Mouse (Mus musculus) liver, postnatal 0 days (tissue): Measurements from ENCODE around the gene Rbm10. TPM values are rescaled to one million over a fixed set of nuclear protein-coding genes. Genes with fewer than 3 reads are reported as not detected.
A peak's percentile ranks its signal among the peaks of the same experiment; 100 is the strongest.

Source experiments
- ATAC-seq: fragments of 200-750 bp; cut with Nextera tagmentation; 2 replicates; pipeline ENCODE4 v1.8.0; 2017; ENCODE audit warnings: mild to moderate bottlenecking, moderate library complexity
- DNase-seq: peaks from one replicate; pipeline ENCODE4 v3.0.0-alpha.2; 2016
- H3K27ac ChIP-seq: fragments of 300-500 bp; sonication (generic); 2 replicates; pipeline ENCODE4 v1.5.1; 2014; ENCODE audit warnings: antibody characterized with exemption, moderate library complexity, mild to moderate bottlenecking, low read depth
- H3K27me3 ChIP-seq: fragments of 300-500 bp; sonication (generic); 2 replicates; pipeline ENCODE4 v1.6.1; 2014; ENCODE audit warnings: low read length, control low read depth, mixed read lengths; ENCODE audit not compliant: insufficient read depth
- H3K36me3 ChIP-seq: fragments of 300-500 bp; sonication (generic); replicated peaks from 2 replicates; pipeline ENCODE4 v1.6.1; 2014; ENCODE audit warnings: mild to moderate bottlenecking, control low read depth, low read length, moderate library complexity, mixed read lengths; ENCODE audit not compliant: insufficient read depth
- H3K4me1 ChIP-seq: fragments of 300-500 bp; sonication (generic); 2 replicates; pipeline ENCODE4 v1.6.1; 2014; ENCODE audit warnings: antibody characterized with exemption, mild to moderate bottlenecking, control low read depth; ENCODE audit not compliant: insufficient read depth
- H3K4me2 ChIP-seq: fragments of 300-500 bp; sonication (generic); 2 replicates; pipeline ENCODE4 v1.6.1; 2014; ENCODE audit warnings: low read depth, mild to moderate bottlenecking, low read length, moderate library complexity, mixed read lengths
- H3K4me3 ChIP-seq: fragments of 300-500 bp; sonication (generic); 2 replicates; pipeline ENCODE4 v1.5.1; 2014; ENCODE audit warnings: low read depth, low read length
- H3K9ac ChIP-seq: fragments of 300-500 bp; sonication (generic); replicated peaks from 2 replicates; pipeline ENCODE4 v1.6.1; 2014; ENCODE audit warnings: mild to moderate bottlenecking, moderate library complexity
- H3K9me3 ChIP-seq: fragments of 300-500 bp; sonication (generic); 2 replicates; pipeline ENCODE4 v1.6.1; 2016; ENCODE audit warnings: mild to moderate bottlenecking, control low read depth, low read length, mixed read lengths
- CTCF ChIP-seq: sonication (generic); IDR thresholded peaks from 2 replicates; pipeline ENCODE4 v1.5.1; 2016; ENCODE audit warnings: antibody characterized with exemption, low read depth
- EP300 ChIP-seq: IDR thresholded peaks from 2 replicates; pipeline ENCODE4 v1.6.1; 2016; ENCODE audit warnings: antibody characterized with exemption, low read depth, mild to moderate bottlenecking
- WGBS: fragments of 180-500 bp; shearing (Covaris S2); extraction: QIAGEN DNeasy Blood & Tissue Kit; methylation state at CpG from one replicate; pipeline ENCODE4 v1.1.7; 2014; ENCODE audit not compliant: insufficient replicate concordance; 5-methylcytosine and 5-hydroxymethylcytosine counted together
- polyA plus RNA-seq: library from polyadenylated mRNA; unstranded; fragments of >200 nt; fragmentation: Nextera tagmentation; extraction: Ambion mirVana; gene quantifications from 2 replicates; pipeline ENCODE4 v1.2.1, GENCODE M21; 2015

The Rbm10 gene
- polyA plus RNA-seq, 1 experiment from 2014 or later = 14.9 TPM

GRCm38 (mm10) chrX:20688615-20689014, 71.3 kb downstream of the Rbm10 start:
- no peaks in the 10 kb centered on the region for H3K27me3 ChIP-seq
- H3K9ac ChIP-seq = peak overlapping the region; percentile 94
- ATAC-seq (peak; percentile 42), DNase-seq (peak; percentile 72)
- peaks cover 6% of the 10 kb centered on the region; the same call in 1 of the 2 replicates for H3K36me3 ChIP-seq
- H3K27ac ChIP-seq = peak overlapping the region; percentile 98
- TF ChIP-seq CTCF = peak; percentile 42
- no peak for TF ChIP-seq EP300
- peak overlapping the region; percentile 86 for H3K4me3 ChIP-seq
- no peaks in the 10 kb centered on the region for H3K9me3 ChIP-seq
- 33% methylated on average over 24 of the region's 35 CpGs for WGBS
- peaks cover 8% of the 10 kb centered on the region; the same call in 1 of the 2 replicates for H3K4me1 ChIP-seq
- H3K4me2 ChIP-seq = peak overlapping the region; percentile 72

- WGBS = 66% methylated on average over 3 of the region's 3 CpGs
- no peak overlapping the region for H3K4me2 ChIP-seq
- ATAC-seq (no peak), DNase-seq (no peak)
- no peak overlapping the region for H3K9ac ChIP-seq
- H3K36me3 ChIP-seq = peaks cover 13% of the 10 kb centered on the region
- no peak overlapping the region for H3K27ac ChIP-seq
- no peak overlapping the region for H3K4me3 ChIP-seq
- TF ChIP-seq CTCF (no peak), EP300 (no peak)
- peaks cover 8% of the 10 kb centered on the region; the same call in 1 of the 2 replicates for H3K4me1 ChIP-seq
- no peaks in the 10 kb centered on the region for H3K27me3 ChIP-seq
- no peaks in the 10 kb centered on the region for H3K9me3 ChIP-seq
Observed at GRCm38 (mm10) chrX:20691566-20691965, 74.3 kb downstream of the Rbm10 start.

- H3K9ac ChIP-seq = no peak overlapping the region
- TF ChIP-seq CTCF (no peak), EP300 (no peak)
- WGBS = 63% methylated on average over 1 of the region's 1 CpGs
- no peak overlapping the region for H3K27ac ChIP-seq
- H3K4me2 ChIP-seq = no peak overlapping the region
- no peak overlapping the region for H3K4me3 ChIP-seq
- H3K27me3 ChIP-seq = no peaks in the 10 kb centered on the region
- H3K4me1 ChIP-seq = peaks cover 8% of the 10 kb centered on the region; the same call in 1 of the 2 replicates
- no peaks in the 10 kb centered on the region for H3K9me3 ChIP-seq
- ATAC-seq = no peak
- H3K36me3 ChIP-seq = peaks cover 20% of the 10 kb centered on the region
- DNase-seq = no peak
Observed at GRCm38 (mm10) chrX:20692616-20693015, 75.3 kb downstream of the Rbm10 start.

- H3K9ac ChIP-seq = no peak overlapping the region
- no peak for ATAC-seq
- no peak overlapping the region for H3K4me3 ChIP-seq
- H3K4me1 ChIP-seq = no peaks in the 10 kb centered on the region
- no peak for DNase-seq
- no peak overlapping the region for H3K4me2 ChIP-seq
- H3K36me3 ChIP-seq = peaks cover 20% of the 10 kb centered on the region
- TF ChIP-seq CTCF = no peak
- no peak for TF ChIP-seq EP300
- no peaks in the 10 kb centered on the region for H3K27me3 ChIP-seq
- WGBS = 84% methylated on average over 4 of the region's 4 CpGs
- H3K9me3 ChIP-seq = no peaks in the 10 kb centered on the region
- no peak overlapping the region for H3K27ac ChIP-seq
Observed at GRCm38 (mm10) chrX:20695842-20696241, 78.5 kb downstream of the Rbm10 start.

Other genes starting within 250 kb of the Rbm10 start
- gene Jade3, start 191.8 kb upstream of the Rbm10 start, polyA plus RNA-seq = 2.0 TPM in 2 replicates
- gene Rgn, start 67.7 kb upstream of the Rbm10 start, polyA plus RNA-seq = 328 and 357 TPM in 2 replicates
- 245 and 254 TPM in 2 replicates for gene Ndufb11, start 116 bp downstream of the Rbm10 start, polyA plus RNA-seq
- gene Uba1, start 40.8 kb downstream of the Rbm10 start, polyA plus RNA-seq = 42.9 and 50.4 TPM in 2 replicates
- gene Cdk16, start 70.5 kb downstream of the Rbm10 start, polyA plus RNA-seq = 15.3 TPM in 2 replicates
- gene Usp11, start 86.4 kb downstream of the Rbm10 start, polyA plus RNA-seq = 1.9 and 2.0 TPM in 2 replicates
- 36.1 and 37.5 TPM in 2 replicates for gene Araf, start 180.3 kb downstream of the Rbm10 start, polyA plus RNA-seq